ENCODE assay signal across 8 mouse cellular contexts in the genomic region with DNA sequence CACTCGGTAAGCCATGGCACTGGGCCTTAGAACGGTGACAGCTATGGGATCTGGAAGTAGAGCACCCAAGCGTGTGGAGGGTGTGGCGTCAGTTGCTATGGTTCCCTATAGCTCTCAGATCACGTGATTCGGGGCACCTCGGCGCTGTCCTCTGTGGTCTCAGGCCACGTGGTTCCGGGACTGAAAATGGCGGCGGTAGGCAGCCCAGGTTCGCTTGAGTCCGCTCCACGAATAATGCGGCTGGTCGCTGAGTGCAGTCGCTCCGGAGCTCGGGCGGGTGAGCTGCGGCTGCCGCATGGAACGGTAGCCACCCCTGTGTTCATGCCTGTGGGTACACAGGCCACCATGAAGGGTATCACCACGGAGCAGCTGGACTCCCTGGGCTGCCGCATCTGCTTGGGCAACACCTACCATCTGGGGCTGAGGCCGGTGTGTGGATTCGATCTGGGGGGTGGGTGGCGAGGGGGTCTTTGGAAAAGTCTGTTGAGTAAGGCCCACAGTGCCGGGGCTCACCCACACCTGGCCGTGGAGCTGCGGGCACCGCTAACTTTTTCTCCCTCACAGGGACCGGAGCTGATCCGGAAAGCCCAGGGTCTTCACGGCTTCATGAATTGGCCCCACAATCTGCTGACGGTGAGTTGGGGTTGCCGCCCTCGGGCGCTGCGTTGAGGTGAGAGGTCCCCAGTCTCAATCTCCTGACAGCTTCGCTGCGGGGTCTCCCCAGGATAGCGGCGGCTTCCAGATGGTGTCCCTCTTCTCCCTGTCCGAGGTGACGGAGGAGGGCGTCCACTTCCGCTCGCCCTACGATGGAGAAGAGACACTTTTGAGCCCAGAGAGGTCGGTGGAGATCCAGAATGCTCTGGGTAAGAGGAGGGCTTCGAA. TPM values are rescaled to one million over a fixed set of nuclear protein-coding genes. Genes with fewer than 3 reads are reported as not detected.
A peak's percentile ranks its signal among the peaks of the same experiment; 100 is the strongest.
DNase-seq lines count a peak whose midpoint lies in the region; ATAC-seq lines count a peak whose summit lies in the region.

A gene (plus strand): TSS at position 169 of the 882 bp plus-strand sequence.

- peak; percentile 94 for ATAC-seq in hindbrain, embryonic 13.5 days (ENCODE audit: low FRiP score)

- H3K9ac ChIP-seq in hindbrain, embryonic 13.5 days, result peak within 1 kb of the TSS; percentile 84

- H3K27ac ChIP-seq in hindbrain, embryonic 13.5 days, result peak within 1 kb of the TSS; percentile 87

- DNase-seq in NIH3T3 (ENCODE audit: low read depth), result peak; percentile 86
- peak; percentile 93 to 94 for DNase-seq in cerebellum, postnatal 10 days
- DNase-seq in frontal cortex, postnatal 14 days (ENCODE audit: low spot score in 2 of 2), result peak; percentile 87
- DNase-seq in layer of hippocampus, postnatal 25 days (ENCODE audit: extremely low spot score in 1 of 2, low spot score in 1 of 2), result peak; percentile 67 to 69
- DNase-seq in lung, postnatal 25 days (ENCODE audit: low spot score), result peak; percentile 90
- DNase-seq in retina, embryonic 14.5 days (ENCODE audit: low spot score), result peak; percentile 96
- peak; percentile 80 for DNase-seq in thymus, postnatal 4 days

- peak within 1 kb of the TSS; percentile 93 for H3K4me2 ChIP-seq in hindbrain, embryonic 13.5 days

- H3K36me3 ChIP-seq in hindbrain, embryonic 13.5 days, result peaks cover 28% of the 10 kb centered on the region

- no peaks in the 10 kb centered on the region for H3K9me3 ChIP-seq in hindbrain, embryonic 13.5 days

- H3K4me3 ChIP-seq in hindbrain, embryonic 13.5 days, result peak within 1 kb of the TSS; percentile 78

- H3K27me3 ChIP-seq in hindbrain, embryonic 13.5 days, result no peaks in the 10 kb centered on the region

- 2% methylated on average over 53 of the region's 53 CpGs for WGBS in hindbrain, embryonic 13.5 days

- H3K4me1 ChIP-seq in hindbrain, embryonic 13.5 days (replicated peaks), result peaks cover 25% of the 10 kb centered on the region

RNA-seq across cellular contexts. Expression of the gene that starts here (rescaled TPM):
- 50.6 and 54.0 TPM in 2 replicates for polyA plus RNA-seq in hindbrain, embryonic 13.5 days (2015; fragmentation: Nextera tagmentation; extraction: Ambion mirVana)
- 10 to 100 TPM; 21.4 to 31.6 TPM for total RNA-seq in layer of hippocampus, postnatal 25 days (2021)

Comparison
In these comparisons a context has a peak if more than half of its experiments do, and no peak if none do; other contexts are left out.
1. Peak in every context shown above with its lines: DNase-seq, ATAC-seq, H3K4me3 ChIP-seq and H3K27ac ChIP-seq.